Mouse (Mus musculus) skeletal muscle tissue, adult 2 months (tissue): ENCODE measurements around the gene Irf2bp1.

ENCODE experiments used
- DNase-seq: peaks from one replicate; pipeline ENCODE4 v3.0.0-alpha.2; 2012; ENCODE audit warnings: low read depth, low spot score

The Irf2bp1 gene

GRCm38 (mm10) chr7:19028067-19028466 is 24.2 kb downstream of the Irf2bp1 start:
- no peak for DNase-seq

- DNase-seq: no peak
Observed at GRCm38 (mm10) chr7:19029084-19029653, 25.3 kb downstream of the Irf2bp1 start.

- no peak for DNase-seq
Observed at GRCm38 (mm10) chr7:19031641-19032040, 27.8 kb downstream of the Irf2bp1 start.

GRCm38 (mm10) chr7:19044616-19045015 is 40.8 kb downstream of the Irf2bp1 start:
- no peak for DNase-seq

- DNase-seq: peak; percentile 85
Observed at GRCm38 (mm10) chr7:19046286-19047069, 42.6 kb downstream of the Irf2bp1 start.

- DNase-seq: no peak
Observed at GRCm38 (mm10) chr7:19048006-19048527, 44.2 kb downstream of the Irf2bp1 start.

GRCm38 (mm10) chr7:19049252-19049651 is 45.4 kb downstream of the Irf2bp1 start:
- DNase-seq: no peak

GRCm38 (mm10) chr7:19050172-19050571 is 46.3 kb downstream of the Irf2bp1 start:
- DNase-seq: no peak

- no peak for DNase-seq
Observed at GRCm38 (mm10) chr7:19051161-19051560, 47.3 kb downstream of the Irf2bp1 start.

GRCm38 (mm10) chr7:19052345-19053135 is 48.7 kb downstream of the Irf2bp1 start:
- DNase-seq: peak; percentile 86

GRCm38 (mm10) chr7:19053136-19053532 is 49.3 kb downstream of the Irf2bp1 start:
- DNase-seq: no peak

- DNase-seq: no peak
Observed at GRCm38 (mm10) chr7:19054047-19054776, 50.4 kb downstream of the Irf2bp1 start, which contains the start of gene Rsph6a. Gene Rsph6a (plus strand): TSS chr7:19054690.

- no peak for DNase-seq
Observed at GRCm38 (mm10) chr7:19054777-19055076, 50.9 kb downstream of the Irf2bp1 start.

GRCm38 (mm10) chr7:19055108-19055507 is 51.3 kb downstream of the Irf2bp1 start:
- DNase-seq: no peak
